Mouse (Mus musculus) spleen, postnatal 36 days (tissue): ENCODE data around the gene Tmem19.

Experiments used
- DNase-seq, 2 experiments: peaks; one replicate each; pipeline ENCODE4 v3.0.0; 2022; ENCODE audit warnings: low spot score in 2 of 2, mixed read lengths in 1 of 2

Tmem19 gene

GRCm38 (mm10) chr10:115311263-115311965, 50.9 kb downstream of the Tmem19 start:
- peak in 1 of 2 experiments; percentile 19 for DNase-seq

GRCm38 (mm10) chr10:115309191-115309590, 53.1 kb downstream of the Tmem19 start:
- no peak for DNase-seq

DNA sequence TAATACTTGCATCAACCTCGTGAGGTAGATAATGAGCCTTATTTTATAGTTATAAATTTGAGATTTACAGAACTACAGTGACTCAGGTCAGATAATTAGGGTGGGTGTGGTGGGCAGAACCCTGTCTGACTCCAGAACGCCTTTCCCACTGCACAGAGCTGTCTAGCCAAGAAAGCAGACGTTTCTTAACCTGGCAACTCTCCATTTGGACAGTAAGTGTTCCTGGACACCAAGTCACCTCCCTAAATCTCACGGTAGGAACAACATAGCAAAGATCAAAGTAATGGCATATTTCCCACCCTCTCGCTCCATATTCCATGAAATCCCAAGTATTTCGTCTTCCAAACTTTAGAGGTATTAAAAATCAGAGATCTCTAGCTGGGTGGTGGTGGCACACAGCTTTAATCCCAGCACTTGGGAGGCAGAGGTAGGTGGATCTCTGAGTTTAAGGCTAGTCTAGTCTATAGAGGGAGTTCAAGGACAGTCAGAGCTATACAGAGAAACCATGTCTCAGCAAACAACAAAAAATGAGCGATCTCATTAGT, 54.9 kb downstream of the Tmem19 start:
- DNase-seq, result no peak

GRCm38 (mm10) chr10:115298683-115299082, 63.6 kb downstream of the Tmem19 start:
- DNase-seq, result no peak

DNA sequence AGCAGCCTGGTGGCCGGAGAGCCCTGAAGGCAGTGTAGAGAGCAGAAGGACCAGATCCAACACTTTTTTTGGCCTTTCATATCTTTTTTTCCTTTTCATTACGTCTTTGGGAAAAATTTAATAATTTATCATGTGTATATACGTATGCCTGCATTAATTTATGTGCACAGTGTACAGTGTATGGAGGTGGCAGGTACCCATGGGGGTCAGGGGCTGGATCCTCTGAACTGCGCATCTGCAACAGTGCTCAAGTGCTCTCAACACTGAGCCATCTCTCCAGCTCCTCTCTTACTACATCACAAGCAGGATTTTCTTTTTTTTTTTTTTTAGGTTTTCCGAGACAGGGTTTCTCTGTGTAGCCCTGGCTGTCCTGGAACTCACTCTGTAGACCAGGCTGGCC, 64.7 kb downstream of the Tmem19 start:
- DNase-seq, result no peak

- no peak for DNase-seq
Measured at GRCm38 (mm10) chr10:115296401-115296935, 65.8 kb downstream of the Tmem19 start.

GRCm38 (mm10) chr10:115295162-115295561, 67.1 kb downstream of the Tmem19 start:
- no peak for DNase-seq

DNA sequence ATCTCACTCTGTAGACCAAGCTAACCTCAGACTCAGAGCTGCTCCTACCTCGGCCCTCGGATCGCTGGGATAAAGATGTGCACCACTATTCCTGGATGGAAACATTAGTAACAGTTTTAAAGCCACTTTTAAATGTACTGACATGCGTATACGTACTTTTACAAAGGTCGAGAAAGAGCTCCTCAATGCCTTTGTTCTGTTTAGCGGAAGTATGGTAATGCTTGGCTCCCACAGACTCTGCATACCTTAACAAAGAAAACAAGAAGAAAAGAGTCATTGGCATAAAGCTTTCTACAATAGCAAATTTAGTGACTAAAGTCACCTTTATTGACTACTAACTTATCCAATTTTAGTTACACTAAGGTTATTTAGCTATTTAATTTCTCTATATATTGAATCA, 67.6 kb downstream of the Tmem19 start:
- DNase-seq, result no peak

GRCm38 (mm10) chr10:115293946-115294345, 68.4 kb downstream of the Tmem19 start:
- no peak for DNase-seq

- no peak for DNase-seq
Measured at GRCm38 (mm10) chr10:115290671-115291070, 71.6 kb downstream of the Tmem19 start.
